Mouse (Mus musculus): ENCODE results near the gene Kank3.

The Kank3 gene

DNA sequence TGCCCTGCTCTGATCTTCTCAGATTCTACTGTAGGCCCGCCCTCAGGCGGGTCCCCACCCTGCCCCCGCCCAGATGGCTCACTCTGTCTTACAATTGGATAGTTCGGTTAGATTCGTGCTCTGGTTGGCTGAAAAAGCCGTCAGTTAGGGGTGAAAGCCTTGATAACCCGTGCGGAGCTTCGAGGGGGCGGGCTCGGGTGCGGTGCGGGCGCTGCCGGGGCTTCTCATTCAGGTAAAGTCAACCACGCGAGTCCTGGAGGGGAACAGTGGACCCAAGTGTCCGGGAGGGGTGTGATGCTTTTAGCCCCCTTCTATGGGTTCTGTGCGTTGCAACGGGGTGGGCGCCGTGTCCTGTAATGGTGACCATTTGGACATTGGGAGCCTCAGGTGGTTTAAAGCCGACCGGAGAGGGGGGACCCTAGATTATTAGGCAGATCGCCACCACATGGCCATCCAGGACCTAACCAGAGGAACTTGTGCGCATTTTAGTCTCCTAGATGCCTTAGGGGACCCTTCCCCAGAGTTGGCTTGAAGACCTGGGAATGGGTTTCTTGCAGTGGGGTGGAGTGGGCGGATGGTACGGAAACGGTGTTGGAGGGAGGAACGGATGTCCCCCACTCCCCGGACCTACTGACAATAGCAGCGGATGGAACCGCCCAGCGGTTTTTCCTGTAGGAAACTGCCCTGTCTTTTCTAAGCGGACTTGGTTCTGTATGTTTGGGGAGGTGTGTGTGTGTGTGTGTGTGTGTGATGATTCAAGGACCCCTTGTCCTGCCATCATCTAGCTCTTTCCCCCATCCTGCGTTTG lies at the start of gene Kank3:
Kank3 (plus strand) TSS at position 186 of the 808 bp plus-strand sequence.
- DNase-seq (ENCODE audit: low spot score) = peak; percentile 93

DNA sequence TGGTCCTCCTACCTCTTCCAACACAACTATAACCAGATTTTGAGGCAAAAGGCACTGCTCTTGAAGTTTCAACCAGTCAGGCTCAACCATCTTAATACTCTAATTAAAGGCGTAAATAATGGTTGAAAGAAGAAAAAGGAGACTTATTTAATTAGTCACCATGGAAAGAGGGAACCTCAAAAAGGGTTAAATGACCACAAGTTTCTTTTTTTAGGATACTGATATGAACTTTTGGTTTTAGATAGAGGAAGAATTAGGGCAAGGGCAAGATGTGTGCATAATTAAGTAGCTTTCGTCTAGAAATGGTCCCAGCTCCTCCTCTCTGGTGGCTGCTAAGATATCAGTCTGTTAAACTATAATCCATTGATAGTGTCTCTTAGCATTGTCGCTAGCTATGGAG lies 43.9 kb upstream of the Kank3 start:
- DNase-seq (ENCODE audit: low spot score) = no peak

DNA sequence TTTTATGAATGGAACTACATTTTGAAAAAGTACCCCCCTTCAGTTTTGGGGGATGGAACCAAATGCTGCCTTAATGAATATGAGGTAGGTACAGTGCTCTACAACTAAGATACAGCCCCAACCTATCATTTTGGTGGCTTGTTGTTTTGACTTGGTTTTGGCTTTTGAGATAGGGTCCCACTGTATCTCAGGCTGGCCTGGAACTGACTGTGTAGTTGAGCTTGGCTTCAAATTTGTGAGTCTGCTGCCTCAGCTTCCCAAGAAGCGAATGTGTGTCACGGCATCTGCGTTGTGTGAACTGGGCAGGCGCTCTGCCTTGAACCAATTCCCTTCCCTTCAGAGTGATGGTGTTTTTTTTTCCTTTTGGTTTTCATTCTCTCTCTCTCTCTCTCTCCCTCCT lies 38.7 kb upstream of the Kank3 start:
- no peak for DNase-seq (ENCODE audit: low spot score)

GRCm38 (mm10) chr17:33773426-33773825 lies 36.9 kb upstream of the Kank3 start:
- DNase-seq (ENCODE audit: low spot score) = no peak

DNA sequence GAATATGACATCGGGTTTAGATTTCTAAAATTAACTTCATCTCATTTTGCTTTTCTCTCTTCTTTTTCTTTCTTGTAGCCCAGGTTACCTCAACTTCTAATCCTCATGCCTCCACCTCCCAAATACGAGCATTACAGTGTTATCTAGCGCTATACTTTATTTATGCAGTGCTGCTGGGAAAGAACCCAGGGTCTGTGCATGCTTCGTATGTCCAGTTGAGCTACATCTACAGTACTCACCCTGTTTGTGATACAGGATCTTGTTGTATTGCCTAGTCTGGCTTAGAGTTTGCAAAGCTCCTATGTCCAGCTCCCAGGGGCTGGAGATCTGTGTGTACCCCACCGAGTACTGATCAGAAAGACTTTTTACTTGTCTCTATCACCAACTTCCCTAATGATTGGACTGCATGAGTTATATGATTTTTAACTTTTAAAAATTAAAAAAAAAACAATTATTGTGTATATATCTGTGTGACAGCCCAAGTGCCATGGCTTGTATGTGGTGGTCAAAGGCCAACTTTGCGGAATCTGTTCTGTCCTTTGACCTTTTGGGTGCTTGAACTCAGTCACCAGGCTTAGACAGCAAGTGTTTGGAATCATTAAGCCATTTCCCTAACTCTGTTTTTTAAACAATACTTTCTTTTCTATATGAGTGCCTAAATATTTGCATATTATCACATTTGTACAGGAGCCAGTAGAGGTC lies 36.3 kb upstream of the Kank3 start:
- no peak for DNase-seq (ENCODE audit: low spot score)

DNA sequence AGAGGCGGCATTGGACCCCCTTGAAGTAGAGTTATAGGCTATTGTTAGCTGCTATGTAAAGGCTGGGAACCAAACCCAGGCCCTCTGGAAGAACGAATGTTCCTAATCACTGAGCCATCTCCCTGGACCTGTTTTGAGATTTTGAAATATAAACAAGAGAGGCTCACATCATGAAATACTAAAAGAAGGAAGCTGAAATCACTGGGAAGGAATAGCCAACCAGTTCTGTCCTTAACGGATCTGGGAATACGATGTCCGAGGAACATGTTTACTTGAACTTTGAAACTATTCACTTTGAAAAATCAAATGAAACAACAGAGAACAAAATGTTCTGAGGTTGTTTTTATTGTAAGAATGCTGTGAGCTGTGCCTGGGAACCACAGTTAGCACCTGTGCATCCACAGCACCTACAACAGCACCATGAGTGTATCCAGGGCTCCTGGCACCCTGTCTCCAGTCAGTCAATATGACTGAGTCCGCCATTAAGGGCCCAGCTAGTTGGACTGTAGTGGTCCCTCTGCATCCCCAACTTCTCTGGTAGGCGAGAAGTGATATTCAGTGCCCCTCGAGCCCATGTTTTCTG lies 35.7 kb upstream of the Kank3 start:
- DNase-seq (ENCODE audit: low spot score) = no peak

DNA sequence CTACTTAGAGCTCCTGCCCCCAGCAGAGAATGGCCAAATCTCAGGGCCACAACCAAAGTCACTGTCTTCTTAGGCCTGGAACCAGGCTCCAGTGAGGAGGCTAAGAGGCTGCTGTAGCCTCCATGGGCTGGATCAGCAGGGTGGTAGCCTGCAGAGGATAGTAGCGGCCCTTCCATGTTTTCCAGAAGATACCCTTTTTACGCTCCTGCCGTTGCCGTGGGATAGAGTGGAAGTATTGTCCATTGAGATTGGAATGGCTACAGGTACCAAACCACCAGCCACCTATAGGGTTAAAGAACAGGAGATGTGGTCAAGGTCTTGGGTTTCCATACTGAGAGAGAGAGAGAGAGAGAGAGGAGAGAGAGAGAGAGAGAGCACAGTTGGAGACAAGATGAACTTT lies 35.0 kb upstream of the Kank3 start:
- no peak for DNase-seq (ENCODE audit: low spot score)

DNA sequence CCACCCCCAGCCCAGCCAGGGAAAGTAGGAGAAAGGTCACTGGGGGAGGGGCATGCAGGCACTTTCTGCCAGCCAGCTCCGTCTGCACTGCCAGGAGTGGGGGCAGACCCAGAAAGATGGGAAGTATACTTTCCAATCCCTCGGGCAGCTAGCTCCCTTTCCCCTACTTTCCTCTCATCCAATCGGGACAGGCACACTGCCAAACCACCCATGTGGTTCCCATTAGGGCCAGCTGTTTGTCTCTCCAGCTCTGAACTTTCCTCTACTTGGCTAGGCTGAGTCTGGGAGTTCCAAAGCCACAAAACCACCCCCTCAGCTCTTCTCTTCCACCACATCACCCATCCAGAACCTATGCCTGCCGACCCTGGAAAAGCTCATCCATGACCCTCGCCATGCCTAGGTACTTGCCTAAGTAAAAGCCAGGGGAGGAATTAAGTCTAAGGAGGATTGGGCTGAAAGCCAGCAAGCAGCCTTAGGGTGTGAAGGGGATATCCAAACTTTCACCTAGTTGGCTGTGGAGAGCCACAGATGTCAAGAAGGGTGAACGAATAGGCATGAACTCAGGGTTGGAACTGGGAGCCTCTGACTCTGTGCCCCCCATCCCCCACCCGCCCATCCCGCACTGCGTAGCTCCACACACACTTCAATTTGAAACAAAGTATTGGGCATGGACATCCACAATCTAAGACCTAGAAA lies 30.9 kb upstream of the Kank3 start:
- peak; percentile 88 for DNase-seq (ENCODE audit: low spot score)

DNA sequence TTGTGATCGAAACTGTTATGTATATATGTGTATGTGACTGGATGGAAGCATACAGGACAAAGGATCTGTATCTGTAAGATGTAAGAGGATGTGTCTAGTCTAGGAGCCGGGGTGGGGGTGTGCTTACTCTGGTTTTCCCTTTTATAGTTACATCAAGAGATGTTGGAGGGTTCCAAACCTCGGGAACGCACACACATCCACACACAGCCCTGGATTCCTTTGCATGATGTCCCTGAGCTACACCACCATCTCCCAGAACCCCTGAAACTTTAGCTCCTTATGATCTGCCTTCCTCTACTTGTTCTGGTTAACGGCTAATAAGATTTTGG lies 30.4 kb upstream of the Kank3 start:
- DNase-seq (ENCODE audit: low spot score) = no peak

GRCm38 (mm10) chr17:33780431-33780830 lies 29.9 kb upstream of the Kank3 start:
- no peak for DNase-seq (ENCODE audit: low spot score)

DNA sequence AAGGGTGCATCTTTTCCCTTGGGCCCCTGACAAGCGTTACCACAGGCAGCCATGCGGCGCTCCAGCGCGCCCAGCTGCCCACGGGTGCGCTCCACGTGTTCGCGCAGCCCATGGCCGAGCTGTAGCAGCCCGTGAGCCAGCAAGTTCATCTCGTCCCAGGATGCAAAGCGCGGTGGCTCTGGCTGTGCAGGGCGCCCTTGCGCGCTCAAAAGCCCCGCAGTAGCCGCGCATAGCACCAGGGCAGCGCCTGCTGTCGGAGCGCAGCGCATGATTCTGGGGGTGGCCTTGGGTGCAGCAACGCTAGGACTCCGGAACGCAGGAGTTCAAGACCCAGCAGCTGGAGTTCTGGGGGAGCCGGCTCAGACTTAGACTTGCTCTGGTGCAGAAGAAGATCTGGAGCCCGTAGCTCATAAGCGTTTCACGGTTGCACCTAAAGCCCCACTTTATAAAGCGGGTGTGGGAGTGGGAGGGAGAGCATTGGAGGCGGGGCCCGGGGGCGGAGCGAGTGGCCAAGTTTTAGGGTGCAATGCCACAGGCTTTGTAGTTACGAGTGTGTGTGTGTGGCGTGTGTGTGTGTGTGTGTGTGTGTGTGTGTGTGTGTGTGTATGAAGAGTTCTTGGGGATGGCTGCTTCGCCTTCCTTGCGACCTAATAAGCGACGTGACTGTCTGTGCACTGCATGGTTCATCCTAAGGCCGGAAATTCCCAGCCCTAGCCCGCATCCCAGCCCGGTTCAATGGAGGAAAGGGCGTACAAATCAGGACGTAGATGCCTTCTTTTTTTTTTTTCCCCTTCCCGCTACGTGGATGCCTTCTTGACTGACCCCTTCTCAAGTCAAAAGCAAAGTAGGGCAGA lies 29.0 kb upstream of the Kank3 start, which contains the start of gene Angptl4:
Angptl4 (minus strand) TSS at position 707 of the 854 bp plus-strand sequence.
- peak; percentile 48 for DNase-seq (ENCODE audit: low spot score)

DNA sequence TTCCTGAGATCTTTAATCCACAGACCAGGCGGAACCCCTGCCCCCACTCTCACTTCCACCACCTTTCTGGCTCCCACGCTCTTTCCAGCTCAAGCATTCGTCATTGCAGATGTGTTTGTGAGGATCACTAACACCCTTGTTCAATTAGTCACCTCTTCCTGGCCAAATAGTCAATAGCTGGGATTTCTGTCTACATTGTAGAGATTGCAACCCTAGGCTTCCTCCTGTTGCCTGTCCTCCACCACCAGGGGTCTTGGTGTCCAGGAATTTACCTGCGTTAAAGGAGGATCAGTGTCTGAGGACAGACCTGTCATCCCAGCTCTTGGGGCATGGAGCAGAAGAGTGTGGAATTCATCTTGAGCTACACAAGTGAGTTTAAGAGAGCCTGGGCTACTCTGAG lies 28.3 kb upstream of the Kank3 start:
- no peak for DNase-seq (ENCODE audit: low spot score)

- DNase-seq (ENCODE audit: low spot score) = no peak
These were observed 26.9 kb upstream of the Kank3 start for GRCm38 (mm10) chr17:33783408-33783807.

DNA sequence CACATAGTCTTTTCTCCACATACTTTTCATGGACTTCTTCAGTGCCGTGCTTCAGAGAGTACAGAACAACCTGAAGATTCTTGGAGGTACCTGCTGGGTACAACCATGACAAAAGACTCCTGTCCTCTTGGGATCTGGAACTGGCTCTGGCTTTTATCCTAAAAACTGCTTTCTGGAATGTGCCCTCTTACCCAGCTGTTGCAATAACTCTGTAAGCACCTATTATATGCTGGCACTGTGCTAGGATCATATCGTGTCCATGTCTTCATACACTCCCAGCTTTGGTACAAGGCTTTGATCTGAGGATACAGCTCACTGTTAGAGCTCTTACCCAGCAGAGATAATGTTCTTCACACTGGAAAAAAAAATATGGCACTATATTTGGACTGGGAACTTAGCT lies 25.4 kb upstream of the Kank3 start:
- no peak for DNase-seq (ENCODE audit: low spot score)

DNA sequence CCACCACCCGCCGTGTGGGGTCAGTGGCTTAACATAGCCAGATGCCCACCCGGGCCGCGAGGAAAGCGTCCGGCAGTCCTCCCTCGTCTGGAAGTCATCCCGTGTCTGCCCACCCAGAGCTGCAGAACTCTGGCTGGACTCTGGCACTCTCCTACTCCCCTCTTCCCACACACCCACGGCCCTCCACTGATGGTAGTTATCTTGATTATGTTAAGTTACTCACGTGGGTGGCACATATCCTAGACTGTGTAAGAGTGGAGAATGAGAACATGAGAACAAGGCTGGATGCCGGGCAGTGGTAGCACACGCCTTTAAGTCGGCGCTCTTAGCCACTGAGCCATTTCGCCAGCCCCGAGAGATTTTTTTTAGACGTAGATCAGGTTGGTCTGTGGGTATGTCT lies 23.9 kb upstream of the Kank3 start:
- DNase-seq (ENCODE audit: low spot score) = no peak

- DNase-seq (ENCODE audit: low spot score) = no peak
These were observed 21.6 kb upstream of the Kank3 start for GRCm38 (mm10) chr17:33788732-33789131.

DNA sequence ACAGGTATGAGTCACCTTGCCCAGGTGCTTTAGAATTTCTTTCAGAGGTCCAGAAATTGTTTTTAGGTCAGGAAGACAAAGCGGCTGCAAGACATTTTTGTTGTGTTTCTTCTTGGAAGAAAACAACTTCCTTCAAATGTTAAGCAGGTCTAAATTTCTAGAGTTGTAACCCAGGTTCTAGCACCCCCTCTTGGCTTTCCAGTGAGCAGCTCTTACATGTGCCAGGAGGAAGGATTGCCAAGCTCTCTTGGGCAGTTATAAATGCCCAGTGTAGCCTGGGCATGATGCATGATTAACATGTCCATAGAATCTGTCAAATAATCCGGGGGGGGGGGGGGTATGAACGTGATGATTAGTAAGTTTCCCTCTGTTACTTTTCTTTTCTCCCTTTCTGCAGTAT lies 12.0 kb upstream of the Kank3 start:
- DNase-seq (ENCODE audit: low spot score) = no peak

DNA sequence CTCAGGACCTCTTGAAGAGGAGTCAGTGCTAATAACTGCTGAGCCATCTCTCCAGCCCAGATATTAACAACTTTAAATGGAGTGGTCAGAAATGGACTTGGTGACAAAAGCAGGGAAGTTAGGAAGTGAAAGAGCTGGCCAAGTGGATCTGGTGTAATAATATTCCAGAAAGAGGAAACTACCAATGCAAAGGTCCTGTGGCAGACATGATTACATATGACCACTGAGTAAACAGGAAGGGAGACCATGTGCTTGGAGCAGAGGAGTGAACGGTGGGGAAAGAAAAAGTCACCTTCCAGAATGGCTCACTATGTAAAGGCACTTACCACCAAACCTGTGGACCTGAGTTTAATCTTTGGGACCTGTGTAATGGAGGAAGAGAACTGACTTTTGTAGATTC lies 11.0 kb upstream of the Kank3 start:
- DNase-seq (ENCODE audit: low spot score) = no peak

DNA sequence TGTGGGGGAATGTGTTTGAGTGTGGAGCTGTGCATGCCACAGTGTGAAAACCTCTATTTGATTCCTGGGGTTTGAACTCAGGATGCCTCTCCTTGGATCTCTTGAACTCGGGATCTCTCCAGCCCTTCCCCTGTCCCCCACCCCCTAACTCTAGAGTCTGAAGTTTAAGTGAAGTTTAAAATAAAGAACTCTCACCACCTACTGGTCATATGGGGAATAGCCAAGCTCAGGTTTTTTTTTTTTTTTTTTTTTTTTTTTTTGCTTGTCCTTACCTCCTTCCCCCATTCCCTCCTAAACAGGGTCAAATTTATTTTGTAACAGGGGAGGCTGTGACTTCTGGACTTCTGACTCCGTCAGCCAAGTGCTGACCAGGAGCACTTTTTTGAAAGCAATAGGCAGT lies 8.1 kb upstream of the Kank3 start:
- no peak for DNase-seq (ENCODE audit: low spot score)

DNA sequence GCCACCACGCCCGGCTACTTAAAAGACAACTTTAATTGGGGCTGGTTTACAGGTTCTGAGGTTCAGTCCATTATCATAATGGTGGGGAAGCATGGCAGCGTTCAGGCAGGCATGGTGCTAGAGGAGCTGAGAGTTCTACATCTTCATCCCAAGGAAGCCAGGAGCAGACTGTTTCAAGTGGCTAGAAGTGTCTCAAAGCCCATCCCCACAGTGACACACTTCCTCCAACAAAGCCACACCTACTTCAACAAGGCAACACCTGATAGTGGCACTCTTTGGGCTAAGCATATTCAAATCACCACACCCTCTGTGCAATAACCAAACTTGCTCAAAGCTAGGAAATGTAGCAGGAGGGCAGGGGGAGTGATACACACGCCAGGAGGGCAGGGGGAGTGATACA lies 6.1 kb upstream of the Kank3 start:
- DNase-seq (ENCODE audit: low spot score) = no peak

GRCm38 (mm10) chr17:33804745-33805144 lies 5.6 kb upstream of the Kank3 start:
- no peak for DNase-seq (ENCODE audit: low spot score)
